Mouse (Mus musculus) layer of hippocampus, adult 6 months (tissue): ENCODE measurements around the gene Krt2. TPM values are rescaled to one million over a fixed set of nuclear protein-coding genes. Genes with fewer than 3 reads are reported as not detected.

Source experiments
- long read RNA-seq, 2 experiments: library from polyadenylated mRNA; unstranded; transcript quantifications; one replicate each; pipeline ENCODE4 v2.0.0; 2019 to 2020
- polyA plus RNA-seq: library from polyadenylated mRNA; unstranded; fragments of <200 nt; fragmentation: Nextera tagmentation; gene quantifications from 2 replicates; pipeline ENCODE4 v1.2.3, GENCODE M21; 2021

Krt2 gene
- polyA plus RNA-seq: 0.48 and 1.0 TPM in 2 replicates
- long read RNA-seq, experiment 1, partial matches to known transcripts: 0 of 1 reads
- long read RNA-seq, experiment 1, other reads (novel, unspliced or antisense): 1 of 1 reads
- long read RNA-seq, experiment 2, transcript Krt2-201 (9 exons, 2,613 nt): major isoform, 10 of 11 reads
- long read RNA-seq, experiment 2, partial matches to known transcripts: 0 of 11 reads
- long read RNA-seq, experiment 2, other reads (novel, unspliced or antisense): 1 of 11 reads

DNA sequence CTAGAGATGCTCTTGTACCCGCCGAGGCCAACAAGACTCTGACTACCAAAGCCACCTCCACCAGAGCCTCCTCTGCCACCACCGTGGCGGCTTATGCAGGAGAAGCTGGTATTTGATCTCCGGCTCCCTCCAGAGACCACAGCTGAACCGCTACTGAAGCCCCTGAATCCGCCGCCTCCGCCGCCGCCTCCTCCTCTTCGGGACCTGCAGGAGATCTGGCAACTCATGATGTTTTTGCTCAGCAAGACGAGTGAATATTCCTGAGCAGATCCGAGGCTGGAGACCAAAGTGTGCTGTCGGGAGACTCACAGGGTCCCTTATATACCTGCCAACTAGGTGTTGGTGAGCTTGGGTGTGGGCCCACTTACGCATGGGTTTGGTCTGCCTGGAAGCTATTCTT is at the start of gene Krt2:
TSS of gene Krt2 (minus strand) at position 295 of the 400 bp plus-strand sequence.

DNA sequence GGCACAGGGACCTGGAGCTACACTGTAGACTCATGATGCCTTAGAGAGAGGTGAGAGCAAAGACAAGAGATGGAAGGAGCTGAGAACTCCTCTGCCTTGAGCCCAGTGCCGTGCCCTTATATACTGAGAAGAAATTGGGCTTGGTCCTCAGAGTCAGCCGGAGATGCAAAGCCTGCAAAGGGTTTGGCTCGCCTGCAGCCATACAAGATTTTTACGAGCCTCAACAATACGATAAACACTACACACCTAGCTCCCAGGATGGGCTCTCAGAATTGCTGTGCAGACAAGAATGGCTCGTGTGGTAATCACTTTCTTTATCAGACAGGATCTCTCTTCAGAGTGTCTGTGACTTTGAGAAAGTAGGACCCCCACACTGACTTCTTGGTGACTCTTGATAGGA is 32.7 kb upstream of the Krt2 start, which contains the start of gene Krt1:
TSS of gene Krt1 (minus strand) at position 101 of the 400 bp plus-strand sequence.

GRCm38 (mm10) chr15:101802296-101802835 is 15.6 kb downstream of the Krt2 start, which contains the start of gene Krt73:
Gene Krt73 (minus strand): TSS chr15:101802346.

DNA sequence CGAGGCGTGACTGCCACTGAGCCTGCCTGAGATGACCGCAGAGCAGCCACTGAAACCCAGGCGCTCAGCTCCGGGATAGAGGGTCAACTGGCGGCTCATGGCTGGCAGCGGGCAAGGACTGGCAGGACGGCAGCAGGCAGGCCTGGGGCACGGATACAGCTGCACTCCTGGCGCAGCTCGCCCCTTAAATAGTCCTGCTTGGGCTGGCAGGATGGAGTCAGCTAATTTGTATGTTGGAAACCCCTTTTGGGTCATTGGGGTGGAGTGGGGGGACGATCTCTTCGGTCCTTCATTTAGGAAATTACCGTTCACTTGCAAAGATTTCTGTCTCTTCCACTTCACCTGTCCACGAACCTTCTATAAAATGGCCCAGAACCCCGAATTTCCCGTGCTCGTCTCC is 31.6 kb downstream of the Krt2 start, which contains the start of gene Krt72:
TSS of gene Krt72 (minus strand) at position 101 of the 400 bp plus-strand sequence.

Other genes starting within 250 kb of the Krt2 start
- not detected in 2 replicates for gene Krt75, start 244.3 kb downstream of the Krt2 start, polyA plus RNA-seq
- not detected in 2 replicates for gene Gm5414, start 190.0 kb downstream of the Krt2 start, polyA plus RNA-seq
- not detected in 2 replicates for gene Gm5478, start 170.8 kb downstream of the Krt2 start, polyA plus RNA-seq
- not detected in 2 replicates for gene Krt6b, start 137.9 kb downstream of the Krt2 start, polyA plus RNA-seq
- gene Krt6a, start 123.9 kb downstream of the Krt2 start, polyA plus RNA-seq: not detected in 2 replicates
- 0.38 and 0.46 TPM in 2 replicates for gene Krt5, start 105.3 kb downstream of the Krt2 start, polyA plus RNA-seq
- gene Krt71, start 75.1 kb downstream of the Krt2 start, polyA plus RNA-seq: not detected in 2 replicates
- not detected in 2 replicates for gene Krt72, start 31.7 kb downstream of the Krt2 start, polyA plus RNA-seq
- 3.9 and 4.0 TPM in 2 replicates for gene Krt73, start 15.8 kb downstream of the Krt2 start, polyA plus RNA-seq
- gene Krt1, start 32.6 kb upstream of the Krt2 start, polyA plus RNA-seq: 5.6 and 6.0 TPM in 2 replicates
- 4.4 and 4.5 TPM in 2 replicates for gene Krt77, start 51.5 kb upstream of the Krt2 start, polyA plus RNA-seq
- gene Krt76, start 74.8 kb upstream of the Krt2 start, polyA plus RNA-seq: not detected in 2 replicates
- not detected in 2 replicates for gene Krt4, start 106.6 kb upstream of the Krt2 start, polyA plus RNA-seq
- 0.67 and 0.80 TPM in 2 replicates for gene Krt79, start 122.2 kb upstream of the Krt2 start, polyA plus RNA-seq
- not detected in 2 replicates for gene Krt78, start 136.1 kb upstream of the Krt2 start, polyA plus RNA-seq
- gene Krt8, start 186.3 kb upstream of the Krt2 start, polyA plus RNA-seq: 0.53 and 5.4 TPM in 2 replicates
- 2.5 and 32.1 TPM in 2 replicates for gene Krt18, start 210.0 kb upstream of the Krt2 start, polyA plus RNA-seq